Mouse (Mus musculus) limb, embryonic 11.5 days (tissue): ENCODE results near the gene Eif2b5. TPM values are rescaled to one million over a fixed set of nuclear protein-coding genes. Genes with fewer than 3 reads are reported as not detected.
"Not testable (repeated sequence)": the region's sequence is repeated elsewhere in the genome, so short reads cannot be mapped to it uniquely, and the experiment has no call there.

Experiments used
- ATAC-seq: fragments of 200-750 bp; cut with Nextera tagmentation; 2 replicates; pipeline ENCODE4 v1.8.0; 2017; ENCODE audit warnings: low read depth; ENCODE audit not compliant: insufficient number of reproducible peaks, low FRiP score, low TSS enrichment
- DNase-seq: peaks from one replicate; pipeline ENCODE4 v3.0.0-alpha.2; 2015; ENCODE audit warnings: low spot score
- H3K27ac ChIP-seq: fragments of 300-500 bp; sonication (generic); replicated peaks from 2 replicates; pipeline ENCODE4 v1.5.1; 2014; ENCODE audit warnings: low read depth, mild to moderate bottlenecking, low read length
- H3K27me3 ChIP-seq: fragments of 300-500 bp; sonication (generic); 2 replicates; pipeline ENCODE4 v1.6.1; 2014; ENCODE audit warnings: mild to moderate bottlenecking, low read length, mixed read lengths; ENCODE audit not compliant: control insufficient read depth, insufficient read depth
- H3K36me3 ChIP-seq: fragments of 300-500 bp; sonication (generic); 2 replicates; pipeline ENCODE4 v1.6.1; 2014; ENCODE audit warnings: mild to moderate bottlenecking, low read length, moderate library complexity, mixed read lengths; ENCODE audit not compliant: control insufficient read depth, insufficient read depth
- H3K4me1 ChIP-seq: fragments of 300-500 bp; sonication (generic); 2 replicates; pipeline ENCODE4 v1.6.1; 2014; ENCODE audit warnings: low read length, mixed read lengths; ENCODE audit not compliant: control insufficient read depth, insufficient read depth
- H3K4me2 ChIP-seq: fragments of 300-500 bp; sonication (generic); 2 replicates; pipeline ENCODE4 v1.6.1; 2014; ENCODE audit warnings: low read depth, mild to moderate bottlenecking, moderate library complexity; ENCODE audit not compliant: severe bottlenecking
- H3K4me3 ChIP-seq: fragments of 300-500 bp; sonication (generic); 2 replicates; pipeline ENCODE4 v1.5.1; 2014; ENCODE audit warnings: low read depth, low read length
- H3K9ac ChIP-seq: fragments of 300-500 bp; sonication (generic); 2 replicates; pipeline ENCODE4 v1.6.1; 2014; ENCODE audit warnings: mild to moderate bottlenecking, low read length
- H3K9me3 ChIP-seq: fragments of 300-500 bp; sonication (generic); 2 replicates; pipeline ENCODE4 v1.6.1; 2016; ENCODE audit warnings: low read length; ENCODE audit not compliant: control insufficient read depth
- WGBS: fragments of 180-500 bp; shearing (Covaris S2); extraction: QIAGEN DNeasy Blood & Tissue Kit; methylation state at CpG from one replicate; pipeline ENCODE4 v1.1.7; 2014; 5-methylcytosine and 5-hydroxymethylcytosine counted together
- polyA plus RNA-seq: library from polyadenylated mRNA; unstranded; fragments of >200 nt; fragmentation: Nextera tagmentation; extraction: Ambion mirVana; gene quantifications from 2 replicates; pipeline ENCODE4 v1.2.1, GENCODE M21; 2014

Eif2b5 gene
- polyA plus RNA-seq, 1 experiment from 2014 or later: 143 TPM

GRCm38 (mm10) chr16:20481746-20482145 lies 16.9 kb upstream of the Eif2b5 start:
- Histone ChIP-seq H3K9me3 (no peaks in the 10 kb centered on the region), H3K9ac (no peak overlapping the region), H3K27ac (no peak overlapping the region), H3K4me1 (no peaks in the 10 kb centered on the region), H3K27me3 (no peaks in the 10 kb centered on the region), H3K4me2 (no peak overlapping the region), H3K36me3 (no peaks in the 10 kb centered on the region), H3K4me3 (no peak overlapping the region)
- 77% methylated on average over 2 of the region's 2 CpGs for WGBS
- no peak for DNase-seq
- no peak for ATAC-seq

GRCm38 (mm10) chr16:20483716-20484115 lies 14.9 kb upstream of the Eif2b5 start:
- ATAC-seq, H3K4me1 ChIP-seq, H3K4me2 ChIP-seq, H3K9me3 ChIP-seq, H3K27me3 ChIP-seq, H3K4me3 ChIP-seq, H3K27ac ChIP-seq, DNase-seq, H3K36me3 ChIP-seq, H3K9ac ChIP-seq: not testable (repeated sequence)
- 87% methylated on average over 7 of the region's 7 CpGs for WGBS

- no peaks in the 10 kb centered on the region for H3K36me3 ChIP-seq
- no peaks in the 10 kb centered on the region for H3K9me3 ChIP-seq
- no peak overlapping the region for H3K4me2 ChIP-seq
- H3K4me1 ChIP-seq: no peaks in the 10 kb centered on the region
- DNase-seq (no peak), ATAC-seq (no peak)
- no peak overlapping the region for H3K9ac ChIP-seq
- no peak overlapping the region for H3K4me3 ChIP-seq
- H3K27me3 ChIP-seq: no peaks in the 10 kb centered on the region
- 45% methylated on average over 4 of the region's 4 CpGs for WGBS
- no peak overlapping the region for H3K27ac ChIP-seq
Measured at GRCm38 (mm10) chr16:20485061-20485460, 13.6 kb upstream of the Eif2b5 start.

- H3K27ac ChIP-seq: no peak overlapping the region
- H3K9ac ChIP-seq: no peak overlapping the region
- ATAC-seq: no peak
- WGBS: 72% methylated on average over 3 of the region's 3 CpGs
- no peak overlapping the region for H3K4me2 ChIP-seq
- H3K27me3 ChIP-seq: no peaks in the 10 kb centered on the region
- no peaks in the 10 kb centered on the region for H3K36me3 ChIP-seq
- H3K9me3 ChIP-seq: no peaks in the 10 kb centered on the region
- H3K4me3 ChIP-seq: no peak overlapping the region
- no peak for DNase-seq
- H3K4me1 ChIP-seq: no peaks in the 10 kb centered on the region
Measured at GRCm38 (mm10) chr16:20486048-20486447, 12.6 kb upstream of the Eif2b5 start.

- ATAC-seq: no peak
- no peaks in the 10 kb centered on the region for H3K27me3 ChIP-seq
- no peak overlapping the region for H3K4me2 ChIP-seq
- no peak for DNase-seq
- H3K9ac ChIP-seq: no peak overlapping the region
- H3K9me3 ChIP-seq: no peaks in the 10 kb centered on the region
- 65% methylated on average over 1 of the region's 1 CpGs for WGBS
- H3K36me3 ChIP-seq: no peaks in the 10 kb centered on the region
- no peak overlapping the region for H3K4me3 ChIP-seq
- no peaks in the 10 kb centered on the region for H3K4me1 ChIP-seq
- no peak overlapping the region for H3K27ac ChIP-seq
Measured at GRCm38 (mm10) chr16:20488151-20488550, 10.5 kb upstream of the Eif2b5 start.

GRCm38 (mm10) chr16:20488751-20489150 lies 9.9 kb upstream of the Eif2b5 start:
- H3K9ac ChIP-seq, H3K9me3 ChIP-seq, H3K4me1 ChIP-seq, ATAC-seq, DNase-seq, H3K4me3 ChIP-seq, H3K27ac ChIP-seq, H3K36me3 ChIP-seq, H3K4me2 ChIP-seq, H3K27me3 ChIP-seq: not testable (repeated sequence)
- 86% methylated on average over 9 of the region's 9 CpGs for WGBS

- no peak for DNase-seq
- no peak for ATAC-seq
- Histone ChIP-seq H3K4me3 (no peak overlapping the region), H3K36me3 (no peaks in the 10 kb centered on the region), H3K9ac (no peak overlapping the region), H3K4me2 (no peak overlapping the region), H3K27ac (no peak overlapping the region), H3K27me3 (no peaks in the 10 kb centered on the region), H3K9me3 (no peaks in the 10 kb centered on the region), H3K4me1 (no peaks in the 10 kb centered on the region)
- WGBS: 81% methylated on average over 2 of the region's 2 CpGs
Measured at GRCm38 (mm10) chr16:20489233-20489632, 9.4 kb upstream of the Eif2b5 start.

GRCm38 (mm10) chr16:20490581-20490980 lies 8.0 kb upstream of the Eif2b5 start:
- DNase-seq (no peak), ATAC-seq (no peak)
- H3K36me3 ChIP-seq: no peaks in the 10 kb centered on the region
- 32% methylated on average over 2 of the region's 2 CpGs for WGBS
- H3K27ac ChIP-seq: no peak overlapping the region
- no peaks in the 10 kb centered on the region for H3K27me3 ChIP-seq
- no peaks in the 10 kb centered on the region for H3K9me3 ChIP-seq
- no peak overlapping the region for H3K4me2 ChIP-seq
- no peaks in the 10 kb centered on the region for H3K4me1 ChIP-seq
- H3K9ac ChIP-seq: no peak overlapping the region
- no peak overlapping the region for H3K4me3 ChIP-seq

- no peaks in the 10 kb centered on the region for H3K36me3 ChIP-seq
- no peaks in the 10 kb centered on the region for H3K9me3 ChIP-seq
- H3K27me3 ChIP-seq: no peaks in the 10 kb centered on the region
- H3K4me1 ChIP-seq: no peaks in the 10 kb centered on the region
- no peak overlapping the region for H3K4me2 ChIP-seq
- no peak for DNase-seq
- WGBS: 72% methylated on average over 2 of the region's 2 CpGs
- H3K4me3 ChIP-seq: no peak overlapping the region
- H3K27ac ChIP-seq: no peak overlapping the region
- no peak overlapping the region for H3K9ac ChIP-seq
- ATAC-seq: no peak
Measured at GRCm38 (mm10) chr16:20491301-20491700, 7.3 kb upstream of the Eif2b5 start.
